Comparison of ENCODE assay signal across 8 mouse cellular contexts in genomic region chr14:46882431-46883067, GRCm38 (mm10). TPM values are rescaled to one million over a fixed set of nuclear protein-coding genes. Genes with fewer than 3 reads are reported as not detected.
DNase-seq lines count a peak whose midpoint lies in the region; ATAC-seq and TF ChIP-seq lines count a peak whose summit lies in the region.

Samd4 (plus strand) TSS chr14:46882854.

- WGBS in forebrain, embryonic 12.5 days = 1% methylated on average over 44 of the region's 54 CpGs
- 0% methylated on average over 53 of the region's 54 CpGs for WGBS in heart, embryonic 15.5 days
- WGBS in liver, embryonic 13.5 days (ENCODE audit: insufficient replicate concordance) = 1% methylated on average over 39 of the region's 54 CpGs

- peak; percentile 55 for DNase-seq in CD4-positive, CD25-positive, alpha-beta regulatory T cell, adult 2 months (ENCODE audit: low read depth, low spot score)
- DNase-seq in kidney, postnatal 10 days = peak; percentile 91
- no peak for DNase-seq in liver, embryonic 13.5 days
- peak; percentile 80 for DNase-seq in neural tube, embryonic 10.5 days (ENCODE audit: extremely low spot score, low spot score)

- TF ChIP-seq POLR2A in testis, adult 2 months (IDR thresholded peaks at IDR 0.05; ENCODE audit: control insufficient read depth, low read depth, low read length) = no peak

- peaks cover 9% of the 10 kb centered on the region; the same call in 1 of the 2 replicates for H3K27me3 ChIP-seq in forebrain, embryonic 12.5 days
- H3K27me3 ChIP-seq in heart, embryonic 15.5 days = no peaks in the 10 kb centered on the region
- peaks cover 80% of the 10 kb centered on the region for H3K27me3 ChIP-seq in liver, embryonic 13.5 days
- H3K27me3 ChIP-seq in testis, adult 2 months (ENCODE audit: control insufficient read depth, insufficient read depth, low read length) = peaks cover 3% of the 10 kb centered on the region

- no peaks in the 10 kb centered on the region for H3K36me3 ChIP-seq in forebrain, embryonic 12.5 days (replicated peaks)
- H3K36me3 ChIP-seq in heart, embryonic 15.5 days = no peaks in the 10 kb centered on the region; the same call in 1 of the 2 replicates
- H3K36me3 ChIP-seq in liver, embryonic 13.5 days = no peaks in the 10 kb centered on the region
- H3K36me3 ChIP-seq in testis, adult 2 months (ENCODE audit: control insufficient read depth, insufficient read depth, low read length) = no peaks in the 10 kb centered on the region

- no peaks in the 10 kb centered on the region for H3K4me1 ChIP-seq in brown adipose tissue, adult 24 weeks (ENCODE audit: control insufficient read depth, insufficient read depth, insufficient read length, low read length)
- peaks cover 29% of the 10 kb centered on the region for H3K4me1 ChIP-seq in forebrain, embryonic 12.5 days
- H3K4me1 ChIP-seq in heart, embryonic 15.5 days (replicated peaks) = peaks cover 27% of the 10 kb centered on the region
- H3K4me1 ChIP-seq in liver, embryonic 13.5 days (replicated peaks) = peaks cover 11% of the 10 kb centered on the region
- H3K4me1 ChIP-seq in testis, adult 2 months (ENCODE audit: control insufficient read depth, insufficient read depth, low read length) = peaks cover 24% of the 10 kb centered on the region

- no peaks in the 10 kb centered on the region for H3K9me3 ChIP-seq in forebrain, embryonic 12.5 days
- no peaks in the 10 kb centered on the region for H3K9me3 ChIP-seq in heart, embryonic 15.5 days (replicated peaks)
- H3K9me3 ChIP-seq in liver, embryonic 13.5 days (replicated peaks) = no peaks in the 10 kb centered on the region

- peak within 1 kb of the TSS; percentile 76 for H3K27ac ChIP-seq in brown adipose tissue, adult 24 weeks (replicated peaks; ENCODE audit: low read depth, low read length)
- H3K27ac ChIP-seq in forebrain, embryonic 12.5 days = peak within 1 kb of the TSS; percentile 82
- peak within 1 kb of the TSS; percentile 98 for H3K27ac ChIP-seq in heart, embryonic 15.5 days
- H3K27ac ChIP-seq in liver, embryonic 13.5 days = no peak within 1 kb of the TSS
- peak within 1 kb of the TSS; percentile 39; the same call in 1 of the 2 replicates for H3K27ac ChIP-seq in testis, adult 2 months (ENCODE audit: control insufficient read depth, insufficient read depth, low read depth, low read length)

- H3K9ac ChIP-seq in forebrain, embryonic 12.5 days = peak within 1 kb of the TSS; percentile 80
- peak within 1 kb of the TSS; percentile 97 for H3K9ac ChIP-seq in heart, embryonic 15.5 days
- H3K9ac ChIP-seq in liver, embryonic 13.5 days = peak within 1 kb of the TSS; percentile 39

- TF ChIP-seq CTCF in testis, adult 2 months (IDR thresholded peaks at IDR 0.05; ENCODE audit: control insufficient read depth, insufficient read depth, insufficient replicate concordance, low read depth, low read length) = no peak

- peak; percentile 72 for ATAC-seq in forebrain, embryonic 12.5 days (ENCODE audit: low FRiP score)
- peak; percentile 73 for ATAC-seq in heart, embryonic 15.5 days (replicated peaks; ENCODE audit: insufficient number of reproducible peaks, insufficient read depth, low FRiP score, low read depth)
- ATAC-seq in liver, embryonic 13.5 days (ENCODE audit: low read depth) = peak; percentile 62

- H3K4me2 ChIP-seq in forebrain, embryonic 12.5 days = peak within 1 kb of the TSS; percentile 94
- peak within 1 kb of the TSS; percentile 92 for H3K4me2 ChIP-seq in heart, embryonic 15.5 days
- H3K4me2 ChIP-seq in liver, embryonic 13.5 days = peak within 1 kb of the TSS; percentile 61

- peak within 1 kb of the TSS; percentile 93 for H3K4me3 ChIP-seq in brown adipose tissue, adult 24 weeks (ENCODE audit: insufficient read depth, low read depth, low read length)
- H3K4me3 ChIP-seq in forebrain, embryonic 12.5 days (replicated peaks) = peak within 1 kb of the TSS; percentile 65
- H3K4me3 ChIP-seq in heart, embryonic 15.5 days = peak within 1 kb of the TSS; percentile 80
- H3K4me3 ChIP-seq in liver, embryonic 13.5 days (replicated peaks) = peak within 1 kb of the TSS; percentile 55
- peak within 1 kb of the TSS; percentile 58 for H3K4me3 ChIP-seq in testis, adult 2 months (ENCODE audit: control insufficient read depth, low read depth, low read length)

RNA-seq across cellular contexts. Expression of gene Samd4, which starts in this region (rescaled TPM):
- 3.3 TPM in 2 replicates for polyA plus RNA-seq in brown adipose tissue, adult 24 weeks (2012; ENCODE audit: insufficient read depth, insufficient read length, missing spikeins)
- 5.0 and 5.3 TPM in 2 replicates for polyA plus RNA-seq in forebrain, embryonic 12.5 days (2016; fragmentation: Nextera tagmentation; extraction: Ambion mirVana)
- polyA plus RNA-seq in heart, embryonic 15.5 days (2015; fragmentation: Nextera tagmentation; extraction: Ambion mirVana) = 15.3 and 17.6 TPM in 2 replicates
- polyA plus RNA-seq in liver, embryonic 13.5 days (2015; fragmentation: Nextera tagmentation; extraction: Ambion mirVana) = 0.50 and 0.52 TPM in 2 replicates
- 693 and 832 TPM in 2 replicates for polyA plus RNA-seq in testis, adult 2 months (2012; rRNA removed)

Comparison
In these comparisons a context has a peak if more than half of its experiments do, and no peak if none do; other contexts are left out.
1. RNA of gene Samd4 (polyA plus RNA-seq): 693 to 832 TPM in testis, adult 2 months; 15.3 to 17.6 TPM in heart, embryonic 15.5 days, 5.0 to 5.3 TPM in forebrain, embryonic 12.5 days, 3.3 TPM in brown adipose tissue, adult 24 weeks and 0.50 to 0.52 TPM in liver, embryonic 13.5 days; every median in the first group is over 10 times any median in the second.
2. Peak in ATAC-seq, H3K4me3 ChIP-seq, H3K9ac ChIP-seq and H3K4me2 ChIP-seq in liver, embryonic 13.5 days; RNA of the gene not detected or under 1 TPM.
3. H3K9ac ChIP-seq: peak in every context shown above with its lines; median percentile 97 in heart, embryonic 15.5 days; 80 in forebrain, embryonic 12.5 days; 39 in liver, embryonic 13.5 days.
4. Peak in every context shown above with its lines, with median percentiles within 50 percentile points of each other: H3K4me3 ChIP-seq, ATAC-seq and H3K4me2 ChIP-seq.